Mouse (Mus musculus) ES-Bruce4 (cell line): ENCODE results near the gene Arhgap23.

Source experiments
- EP300 ChIP-seq: IDR thresholded peaks from 2 replicates; pipeline ENCODE4 v1.6.1; 2011; ENCODE audit warnings: low read depth, low read length; ENCODE audit not compliant: insufficient read depth
- POLR2A ChIP-seq: IDR thresholded peaks from one replicate; pipeline ENCODE4 v1.8.1; 2011; ENCODE audit warnings: low read length; ENCODE audit not compliant: insufficient read depth

- TF ChIP-seq POLR2A (no peak), EP300 (no peak)
Observed at GRCm38 (mm10) chr11:97525313-97525712, 110.0 kb downstream of the Arhgap23 start.
